Mouse (Mus musculus) embryonic facial prominence, embryonic 15.5 days (tissue): ENCODE measurements at regions not wholly inside any gene's neighbourhood (a gene's known extent, or its start where the extent isn't known, plus 50 kb on each side); places are given as distances from the start of the nearest gene placed in this dataset.

Experiments
- ATAC-seq: fragments of 200-750 bp; cut with Nextera tagmentation; 2 replicates; pipeline ENCODE4 v1.8.0; 2017; ENCODE audit warnings: low read depth, moderate TSS enrichment; ENCODE audit not compliant: insufficient number of reproducible peaks, low FRiP score, low TSS enrichment
- H3K27ac ChIP-seq: fragments of 300-500 bp; sonication (generic); replicated peaks from 2 replicates; pipeline ENCODE4 v1.5.1; 2015; ENCODE audit warnings: mild to moderate bottlenecking, inconsistent platforms
- H3K27me3 ChIP-seq: fragments of 300-500 bp; sonication (generic); 2 replicates; pipeline ENCODE4 v1.6.1; 2015; ENCODE audit warnings: inconsistent platforms
- H3K36me3 ChIP-seq: fragments of 300-500 bp; sonication (generic); 2 replicates; pipeline ENCODE4 v1.6.1; 2015; ENCODE audit warnings: mild to moderate bottlenecking, inconsistent platforms
- H3K4me1 ChIP-seq: fragments of 300-500 bp; sonication (generic); 2 replicates; pipeline ENCODE4 v1.6.1; 2015; ENCODE audit warnings: inconsistent platforms
- H3K4me2 ChIP-seq: fragments of 300-500 bp; sonication (generic); replicated peaks from 2 replicates; pipeline ENCODE4 v1.6.1; 2015; ENCODE audit warnings: mild to moderate bottlenecking, inconsistent platforms
- H3K4me3 ChIP-seq: fragments of 300-500 bp; sonication (generic); replicated peaks from 2 replicates; pipeline ENCODE4 v1.5.1; 2015; ENCODE audit warnings: mild to moderate bottlenecking, inconsistent platforms
- H3K9ac ChIP-seq: fragments of 300-500 bp; sonication (generic); 2 replicates; pipeline ENCODE4 v1.6.1; 2015; ENCODE audit warnings: inconsistent platforms
- H3K9me3 ChIP-seq: fragments of 300-500 bp; sonication (generic); replicated peaks from 2 replicates; pipeline ENCODE4 v1.6.1; 2016; ENCODE audit warnings: inconsistent platforms
- WGBS: fragments of 180-500 bp; shearing (Covaris S2); methylation state at CpG from one replicate; pipeline ENCODE4 v1.1.7; 2015; 5-methylcytosine and 5-hydroxymethylcytosine counted together

DNA sequence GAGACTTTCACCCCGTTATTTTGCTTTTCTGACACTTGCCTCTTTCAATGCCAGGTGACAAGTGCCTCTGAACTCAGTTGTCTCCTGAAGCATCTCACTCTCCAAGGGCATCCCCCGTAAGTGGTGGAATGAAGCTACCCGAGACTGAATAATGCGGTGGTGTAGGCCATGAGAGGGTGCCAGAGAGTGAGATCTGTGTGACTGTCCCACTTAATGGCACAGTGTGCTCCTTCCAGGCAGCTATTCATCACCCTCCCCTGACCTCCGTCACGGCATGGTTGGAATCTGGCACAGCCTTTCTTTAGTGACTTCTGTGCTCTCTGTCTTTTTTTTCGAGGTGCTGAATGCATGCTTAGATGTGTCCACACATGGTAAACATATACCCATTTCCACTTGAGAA, 102.3 kb upstream of the Hnrnpa3 start:
- 67% methylated on average over 7 of the region's 7 CpGs for WGBS
- H3K36me3 ChIP-seq: no peaks in the 10 kb centered on the region
- peaks cover 8% of the 10 kb centered on the region; the same call in 1 of the 2 replicates for H3K4me1 ChIP-seq
- no peak overlapping the region for H3K4me2 ChIP-seq
- H3K9ac ChIP-seq: no peak overlapping the region
- H3K27ac ChIP-seq: no peak overlapping the region
- no peaks in the 10 kb centered on the region for H3K9me3 ChIP-seq
- ATAC-seq: no peak
- H3K27me3 ChIP-seq: no peaks in the 10 kb centered on the region
- H3K4me3 ChIP-seq: no peak overlapping the region

DNA sequence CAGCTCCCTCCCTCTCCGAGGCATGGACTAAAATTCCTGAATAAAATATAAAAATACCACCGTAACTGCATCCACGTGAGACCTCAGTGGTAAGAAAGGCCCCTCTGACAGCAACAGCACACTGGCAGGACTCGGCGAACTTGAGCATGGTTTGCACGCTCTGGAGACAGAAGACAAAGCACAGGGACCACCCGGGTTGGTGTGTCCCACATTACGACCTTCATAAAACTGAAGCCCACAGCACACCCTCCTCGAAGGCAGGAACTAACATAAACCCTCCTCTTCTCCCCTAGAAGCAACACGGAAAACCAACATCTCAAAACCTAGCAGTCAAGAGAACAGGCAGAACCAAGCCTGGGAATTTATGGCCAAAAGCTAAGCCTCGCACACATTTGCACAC, 101.7 kb upstream of the Hnrnpa3 start:
- H3K4me1 ChIP-seq: peaks cover 8% of the 10 kb centered on the region; the same call in 1 of the 2 replicates
- no peak overlapping the region for H3K4me3 ChIP-seq
- no peak overlapping the region for H3K9ac ChIP-seq
- H3K27me3 ChIP-seq: no peaks in the 10 kb centered on the region
- no peak overlapping the region for H3K4me2 ChIP-seq
- no peaks in the 10 kb centered on the region for H3K9me3 ChIP-seq
- no peak overlapping the region for H3K27ac ChIP-seq
- no peak for ATAC-seq
- WGBS: 50% methylated on average over 11 of the region's 11 CpGs
- no peaks in the 10 kb centered on the region for H3K36me3 ChIP-seq

DNA sequence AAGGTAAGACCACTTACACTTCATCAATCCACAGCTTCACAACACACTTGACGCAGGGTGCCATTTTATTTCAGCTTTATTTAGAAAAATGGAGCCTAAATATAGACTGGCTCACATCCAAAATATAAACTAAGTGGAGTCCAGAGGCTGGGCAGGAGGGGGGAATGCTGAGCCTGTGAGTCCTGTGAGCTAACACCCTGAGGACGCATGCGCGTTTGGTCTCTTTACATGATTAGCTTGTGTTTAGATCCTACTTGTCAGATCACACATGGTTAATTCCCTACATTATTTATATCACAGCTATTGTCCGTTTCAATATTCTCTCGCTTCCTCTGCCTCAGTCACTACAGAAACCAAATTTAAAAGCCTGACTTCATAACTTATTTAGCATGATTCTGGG, 99.1 kb upstream of the Hnrnpa3 start:
- ATAC-seq: no peak
- no peak overlapping the region for H3K4me3 ChIP-seq
- 54% methylated on average over 6 of the region's 6 CpGs for WGBS
- no peaks in the 10 kb centered on the region for H3K9me3 ChIP-seq
- H3K36me3 ChIP-seq: no peaks in the 10 kb centered on the region
- no peaks in the 10 kb centered on the region for H3K27me3 ChIP-seq
- H3K9ac ChIP-seq: no peak overlapping the region
- H3K4me2 ChIP-seq: no peak overlapping the region
- H3K27ac ChIP-seq: no peak overlapping the region
- peaks cover 8% of the 10 kb centered on the region; the same call in 1 of the 2 replicates for H3K4me1 ChIP-seq

DNA sequence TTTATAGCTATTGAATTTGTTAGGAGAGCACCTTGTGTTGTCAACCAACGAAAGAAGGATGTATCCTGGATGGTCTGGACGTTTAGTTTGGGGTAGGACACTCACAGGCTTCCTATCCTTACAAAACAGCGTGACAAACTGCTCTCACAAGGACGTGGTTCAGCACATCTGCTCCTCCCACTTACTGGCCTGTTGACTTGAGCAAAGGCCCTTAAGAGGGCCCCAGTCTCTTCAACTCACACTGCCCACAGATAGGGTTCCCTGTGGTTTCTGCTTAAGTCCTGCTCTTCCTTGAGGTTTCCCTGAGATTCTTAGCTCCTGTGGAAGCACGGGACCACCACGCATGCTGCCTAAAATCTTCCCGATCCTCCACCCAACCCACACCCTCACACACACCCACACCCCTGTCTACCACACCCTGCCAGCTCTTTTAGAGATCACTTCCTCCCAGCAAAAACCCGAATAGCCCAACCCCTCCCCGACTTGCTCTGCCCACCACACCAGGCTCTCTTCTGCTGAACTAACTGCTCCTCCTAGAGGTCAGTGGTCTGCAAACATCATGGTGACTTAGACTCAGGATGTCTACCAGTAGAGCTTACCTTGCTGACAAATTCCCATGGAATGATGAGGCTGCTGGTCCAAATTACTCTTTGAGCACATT, 95.7 kb upstream of the Hnrnpa3 start:
- Histone ChIP-seq H3K27ac (no peak overlapping the region), H3K36me3 (no peaks in the 10 kb centered on the region), H3K4me2 (no peak overlapping the region), H3K27me3 (no peaks in the 10 kb centered on the region), H3K9me3 (no peaks in the 10 kb centered on the region), H3K4me3 (no peak overlapping the region), H3K4me1 (no peaks in the 10 kb centered on the region), H3K9ac (no peak overlapping the region)
- 55% methylated on average over 9 of the region's 9 CpGs for WGBS
- ATAC-seq: no peak

DNA sequence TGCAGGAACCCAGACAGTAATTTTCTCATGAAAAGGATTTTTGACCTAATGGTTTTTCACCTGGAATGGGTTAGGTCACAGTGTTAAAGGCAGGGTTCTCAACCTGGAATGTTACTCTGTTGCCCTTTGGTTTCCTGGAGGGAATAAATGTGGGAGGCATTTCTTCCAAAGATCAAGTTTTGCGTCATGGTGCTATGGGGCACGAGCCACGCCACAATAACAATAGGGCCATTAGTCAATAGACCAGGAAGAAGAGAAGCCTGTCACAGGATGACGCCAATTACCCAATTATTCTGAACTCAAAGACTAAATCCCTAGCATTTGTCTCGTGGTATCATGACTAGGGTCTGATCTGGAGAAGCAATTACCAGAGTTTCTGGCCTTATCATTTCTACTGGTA, 94.3 kb upstream of the Hnrnpa3 start:
- H3K27me3 ChIP-seq: no peaks in the 10 kb centered on the region
- H3K36me3 ChIP-seq: no peaks in the 10 kb centered on the region
- 50% methylated on average over 5 of the region's 5 CpGs for WGBS
- no peak for ATAC-seq
- no peak overlapping the region for H3K27ac ChIP-seq
- no peak overlapping the region for H3K4me2 ChIP-seq
- no peak overlapping the region for H3K4me3 ChIP-seq
- H3K9ac ChIP-seq: no peak overlapping the region
- H3K4me1 ChIP-seq: no peaks in the 10 kb centered on the region
- H3K9me3 ChIP-seq: no peaks in the 10 kb centered on the region

DNA sequence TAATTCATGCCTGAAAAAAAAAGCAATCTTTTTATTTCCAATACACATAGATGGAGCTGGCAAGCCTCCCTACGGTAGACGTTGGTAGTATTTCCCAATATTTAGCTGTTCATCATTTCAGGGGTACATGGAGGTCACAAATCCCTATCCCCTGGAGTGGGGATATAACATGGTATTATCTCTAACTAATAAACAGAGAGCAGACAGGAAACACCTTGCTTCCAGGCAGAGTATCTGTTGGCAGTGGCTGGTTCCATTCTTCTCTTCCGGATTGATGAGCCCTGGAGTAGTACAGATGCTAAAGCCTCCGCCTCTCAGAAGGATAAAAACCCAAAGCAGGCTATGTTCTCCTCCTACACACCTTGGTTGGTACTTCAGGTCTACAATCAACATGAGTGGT, 91.9 kb upstream of the Hnrnpa3 start:
- Histone ChIP-seq H3K27me3 (no peaks in the 10 kb centered on the region), H3K9me3 (no peaks in the 10 kb centered on the region), H3K4me1 (no peaks in the 10 kb centered on the region), H3K4me3 (no peak overlapping the region), H3K27ac (no peak overlapping the region), H3K36me3 (no peaks in the 10 kb centered on the region), H3K4me2 (no peak overlapping the region), H3K9ac (no peak overlapping the region)
- WGBS: 74% methylated on average over 4 of the region's 4 CpGs
- ATAC-seq: no peak

DNA sequence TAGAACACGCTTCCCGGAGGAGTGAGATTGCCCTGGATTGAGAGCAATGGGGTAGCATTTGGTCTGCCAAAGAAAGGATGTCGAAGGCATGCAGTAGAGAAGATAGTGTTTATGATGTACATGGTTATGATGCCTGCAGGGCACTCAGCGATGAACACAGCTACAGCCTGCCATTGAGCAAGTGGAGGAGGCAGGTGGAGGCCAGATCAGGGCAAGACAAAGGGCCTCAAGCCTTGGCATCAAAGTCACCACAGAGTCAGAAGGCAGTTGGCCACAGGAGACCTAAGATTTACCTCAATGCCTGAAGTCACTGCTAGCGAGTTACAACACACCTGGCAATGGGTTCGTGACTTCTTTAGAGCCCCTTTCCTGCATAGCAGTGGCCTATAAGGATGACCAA, 89.3 kb upstream of the Hnrnpa3 start:
- Histone ChIP-seq H3K4me1 (no peaks in the 10 kb centered on the region), H3K36me3 (no peaks in the 10 kb centered on the region), H3K4me3 (no peak overlapping the region), H3K9ac (no peak overlapping the region), H3K4me2 (no peak overlapping the region), H3K27ac (no peak overlapping the region), H3K9me3 (no peaks in the 10 kb centered on the region), H3K27me3 (no peaks in the 10 kb centered on the region)
- 82% methylated on average over 6 of the region's 6 CpGs for WGBS
- no peak for ATAC-seq

DNA sequence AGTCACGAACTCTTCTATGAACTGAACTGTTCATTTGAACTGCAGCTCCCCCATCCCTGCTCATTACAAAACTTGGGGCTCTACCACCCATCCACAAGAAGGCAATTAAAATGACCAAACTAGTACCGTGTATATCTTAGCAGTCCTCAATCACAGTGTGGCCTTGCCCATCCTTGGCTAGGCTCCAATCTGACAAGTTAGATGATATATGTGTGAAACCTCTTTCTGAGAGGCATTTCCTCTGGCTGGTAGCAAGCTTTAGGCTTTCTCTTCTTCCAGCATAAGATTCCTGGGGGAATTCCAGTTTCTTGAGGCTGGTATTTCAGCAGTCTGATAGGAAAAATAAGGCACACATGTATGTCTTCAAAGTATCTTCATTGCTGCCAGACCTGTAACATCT, 88.8 kb upstream of the Hnrnpa3 start:
- Histone ChIP-seq H3K27ac (no peak overlapping the region), H3K4me2 (no peak overlapping the region), H3K4me3 (no peak overlapping the region), H3K27me3 (no peaks in the 10 kb centered on the region), H3K9me3 (no peaks in the 10 kb centered on the region), H3K9ac (no peak overlapping the region), H3K36me3 (no peaks in the 10 kb centered on the region), H3K4me1 (no peaks in the 10 kb centered on the region)
- no peak for ATAC-seq
- WGBS: 74% methylated on average over 2 of the region's 2 CpGs

DNA sequence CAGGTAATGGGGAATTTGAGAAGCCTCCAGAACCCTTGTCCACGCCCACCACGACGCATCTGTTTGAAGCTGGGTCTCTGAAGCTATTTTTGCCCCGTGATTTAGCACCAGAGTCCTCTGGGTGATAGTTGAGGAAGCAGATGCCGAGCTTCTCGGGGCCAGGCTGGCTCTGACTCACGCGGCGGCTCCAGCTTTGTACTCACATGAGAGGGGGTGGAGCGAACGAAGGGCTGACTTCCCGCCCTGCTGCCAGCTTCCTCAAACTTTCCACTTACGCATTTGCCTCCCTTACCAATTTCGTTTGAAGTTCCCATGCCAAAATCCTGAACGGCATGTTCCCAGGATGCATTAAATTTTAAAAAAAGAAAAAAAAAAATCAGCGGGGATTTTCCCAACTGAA, 74.1 kb upstream of the Hnrnpa3 start:
- no peak overlapping the region for H3K9ac ChIP-seq
- H3K27ac ChIP-seq: 0 out of 2 replicates have a peak overlapping the region, but pooled peaks have one; percentile 17
- peak; percentile 70; the same call in 1 of the 2 replicates for ATAC-seq
- H3K4me2 ChIP-seq: peak overlapping the region; percentile 63
- H3K36me3 ChIP-seq: no peaks in the 10 kb centered on the region
- peaks cover 12% of the 10 kb centered on the region for H3K4me1 ChIP-seq
- no peaks in the 10 kb centered on the region for H3K9me3 ChIP-seq
- peak overlapping the region; percentile 33 for H3K4me3 ChIP-seq
- peaks cover 8% of the 10 kb centered on the region; the same call in 1 of the 2 replicates for H3K27me3 ChIP-seq
- WGBS: under 1% methylated on average over 16 of the region's 16 CpGs

DNA sequence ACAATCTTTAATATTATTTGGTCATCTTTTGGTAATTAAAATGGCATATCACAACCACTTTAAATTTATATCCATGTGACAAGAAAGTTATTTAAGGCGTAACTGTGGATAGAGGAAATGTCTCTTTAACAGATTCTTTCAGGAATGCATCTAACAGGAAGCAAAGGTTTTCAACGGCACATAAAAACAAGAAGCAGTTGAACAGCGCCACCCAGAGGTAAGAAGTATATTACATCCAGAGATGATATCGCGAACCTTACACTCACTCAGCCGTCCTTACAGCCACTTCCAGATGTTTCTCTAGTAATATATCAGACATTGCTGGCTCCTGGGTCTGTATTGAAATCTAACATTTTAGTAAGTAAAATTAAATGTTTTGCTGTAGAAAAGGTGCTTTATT, 70.5 kb upstream of the Hnrnpa3 start:
- Histone ChIP-seq H3K4me2 (no peak overlapping the region), H3K4me3 (no peak overlapping the region), H3K36me3 (no peaks in the 10 kb centered on the region), H3K27ac (no peak overlapping the region), H3K9ac (no peak overlapping the region), H3K4me1 (peaks cover 12% of the 10 kb centered on the region), H3K9me3 (no peaks in the 10 kb centered on the region), H3K27me3 (peaks cover 28% of the 10 kb centered on the region)
- ATAC-seq: no peak
- WGBS: 2% methylated on average over 6 of the region's 6 CpGs

DNA sequence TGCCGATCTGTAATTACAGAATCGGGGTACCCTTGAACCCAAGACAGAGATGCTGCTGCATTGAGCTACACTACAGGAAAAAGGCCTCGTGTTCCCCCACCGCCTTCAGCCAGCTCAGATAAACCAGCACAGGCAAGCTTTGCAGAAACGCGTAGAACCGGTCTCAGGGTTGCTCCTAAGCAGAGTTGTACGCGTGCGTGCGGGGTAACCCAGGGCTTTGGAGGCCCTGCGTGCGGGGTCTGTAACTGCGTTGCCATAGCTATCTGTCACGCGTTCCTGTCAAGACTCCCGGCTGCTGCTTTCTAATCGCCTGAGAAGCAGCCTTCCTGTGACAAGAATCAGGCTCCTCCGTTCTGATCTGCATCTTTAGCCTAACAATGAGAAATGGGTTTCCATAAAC, 69.6 kb upstream of the Hnrnpa3 start:
- WGBS: 5% methylated on average over 19 of the region's 19 CpGs
- H3K4me1 ChIP-seq: peaks cover 12% of the 10 kb centered on the region
- H3K27me3 ChIP-seq: peaks cover 30% of the 10 kb centered on the region
- no peak overlapping the region for H3K27ac ChIP-seq
- H3K9ac ChIP-seq: no peak overlapping the region
- H3K4me2 ChIP-seq: peak overlapping the region; percentile 44
- no peak for ATAC-seq
- H3K9me3 ChIP-seq: no peaks in the 10 kb centered on the region
- H3K36me3 ChIP-seq: no peaks in the 10 kb centered on the region
- H3K4me3 ChIP-seq: peak overlapping the region; percentile 25

DNA sequence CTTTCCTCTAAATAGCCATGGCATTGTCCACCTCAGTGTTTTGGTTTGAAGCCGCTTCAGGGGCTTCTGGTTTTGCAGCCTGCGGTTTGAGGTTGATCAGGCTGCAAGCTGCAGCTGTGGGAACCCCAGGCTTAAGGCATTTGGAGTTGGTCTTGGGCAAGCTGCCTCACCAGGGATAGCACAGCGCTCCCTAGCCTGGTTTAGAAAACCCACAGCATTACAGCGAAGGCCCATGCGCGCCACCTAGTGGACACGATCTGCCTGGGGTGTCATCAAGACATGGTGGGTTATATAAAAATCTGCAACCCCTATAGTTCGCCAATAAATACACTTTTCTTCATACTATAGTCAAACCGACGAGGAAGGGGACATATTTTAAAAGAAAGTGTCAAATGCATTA, 68.9 kb upstream of the Hnrnpa3 start:
- no peak overlapping the region for H3K4me3 ChIP-seq
- no peak overlapping the region for H3K9ac ChIP-seq
- H3K9me3 ChIP-seq: no peaks in the 10 kb centered on the region
- WGBS: 6% methylated on average over 10 of the region's 10 CpGs
- no peak overlapping the region for H3K27ac ChIP-seq
- H3K27me3 ChIP-seq: peaks cover 30% of the 10 kb centered on the region
- H3K4me2 ChIP-seq: peak overlapping the region; percentile 44; the same call in 1 of the 2 replicates
- no peaks in the 10 kb centered on the region for H3K36me3 ChIP-seq
- ATAC-seq: 0 out of 2 replicates have a peak, but pooled peaks have one; percentile 24
- peaks cover 8% of the 10 kb centered on the region for H3K4me1 ChIP-seq
